Mouse (Mus musculus): ENCODE results near the gene Pgm5. TPM values are rescaled to one million over a fixed set of nuclear protein-coding genes. Genes with fewer than 3 reads are reported as not detected.

Pgm5 gene
- polyA plus RNA-seq, 1 experiment from 2014 or later = 0.96 TPM

- Histone ChIP-seq H3K4me3 (replicated peaks; ENCODE audit: low read depth, low read length) (no peak overlapping the region), H3K27me3 (ENCODE audit: insufficient read depth, low read length) (no peaks in the 10 kb centered on the region), H3K9ac (ENCODE audit: low read depth, low read length) (no peak overlapping the region), H3K9me3 (replicated peaks; ENCODE audit: low read length) (no peaks in the 10 kb centered on the region), H3K27ac (no peak overlapping the region), H3K4me2 (ENCODE audit: low read length) (no peak overlapping the region), H3K4me1 (replicated peaks; ENCODE audit: insufficient read depth, low read length) (no peaks in the 10 kb centered on the region), H3K36me3 (ENCODE audit: insufficient read depth, low read length) (no peaks in the 10 kb centered on the region)
- 50% methylated on average over 2 of the region's 2 CpGs for WGBS
- ATAC-seq (replicated peaks; ENCODE audit: low FRiP score, low read depth) (no peak), DNase-seq (ENCODE audit: low spot score) (no peak)
- TF ChIP-seq CTCF (IDR thresholded peaks at IDR 0.05; ENCODE audit: low read depth) = no peak
These were observed 12.2 kb upstream of the Pgm5 start for GRCm38 (mm10) chr19:24873873-24874272.

- peak; percentile 57 for ATAC-seq (replicated peaks; ENCODE audit: low FRiP score, low read depth)
- peak; percentile 89 for DNase-seq (ENCODE audit: low spot score)
- Histone ChIP-seq H3K9ac (ENCODE audit: low read depth, low read length) (0 out of 2 replicates have a peak overlapping the region, but pooled peaks have one; percentile 27), H3K4me3 (replicated peaks; ENCODE audit: low read depth, low read length) (peak overlapping the region; percentile 35), H3K27me3 (ENCODE audit: insufficient read depth, low read length) (no peaks in the 10 kb centered on the region), H3K36me3 (ENCODE audit: insufficient read depth, low read length) (no peaks in the 10 kb centered on the region), H3K27ac (no peak overlapping the region), H3K4me1 (replicated peaks; ENCODE audit: insufficient read depth, low read length) (no peaks in the 10 kb centered on the region), H3K9me3 (replicated peaks; ENCODE audit: low read length) (no peaks in the 10 kb centered on the region), H3K4me2 (ENCODE audit: low read length) (peak overlapping the region; percentile 55)
- TF ChIP-seq CTCF (IDR thresholded peaks at IDR 0.05; ENCODE audit: low read depth) = peak; percentile 99
- 10% methylated on average over 18 of the region's 18 CpGs for WGBS
These were observed 9.5 kb upstream of the Pgm5 start for GRCm38 (mm10) chr19:24871037-24871635.

DNA sequence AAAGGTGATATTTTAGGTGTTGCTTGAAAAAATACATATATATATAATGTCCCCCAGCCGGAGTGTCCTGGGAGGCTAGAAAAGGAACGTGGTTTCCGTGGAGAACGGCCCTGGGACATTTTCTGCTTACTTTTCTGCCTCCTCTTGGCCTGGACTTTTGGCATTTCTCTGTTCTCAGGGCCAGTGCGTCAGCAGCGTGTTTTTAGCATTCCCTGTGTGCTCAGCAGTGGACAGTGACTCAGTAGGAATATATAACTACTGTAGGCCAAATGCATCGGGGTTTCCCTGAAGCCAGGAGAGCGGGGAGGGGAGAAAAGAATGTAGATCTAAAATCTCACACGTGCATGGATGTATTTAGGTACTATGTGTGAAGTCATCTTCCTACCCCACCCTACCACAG, 3.8 kb upstream of the Pgm5 start:
- no peak overlapping the region for H3K27ac ChIP-seq
- no peaks in the 10 kb centered on the region for H3K9me3 ChIP-seq (replicated peaks; ENCODE audit: low read length)
- no peaks in the 10 kb centered on the region for H3K27me3 ChIP-seq (ENCODE audit: insufficient read depth, low read length)
- no peak overlapping the region for H3K9ac ChIP-seq (ENCODE audit: low read depth, low read length)
- WGBS = 85% methylated on average over 9 of the region's 9 CpGs
- no peaks in the 10 kb centered on the region for H3K36me3 ChIP-seq (ENCODE audit: insufficient read depth, low read length)
- ATAC-seq (replicated peaks; ENCODE audit: low FRiP score, low read depth) (no peak), DNase-seq (ENCODE audit: low spot score) (no peak)
- H3K4me1 ChIP-seq (replicated peaks; ENCODE audit: insufficient read depth, low read length) = peaks cover 8% of the 10 kb centered on the region
- no peak for TF ChIP-seq CTCF (IDR thresholded peaks at IDR 0.05; ENCODE audit: low read depth)
- no peak overlapping the region for H3K4me2 ChIP-seq (ENCODE audit: low read length)
- no peak overlapping the region for H3K4me3 ChIP-seq (replicated peaks; ENCODE audit: low read depth, low read length)

- TF ChIP-seq CTCF (IDR thresholded peaks at IDR 0.05; ENCODE audit: low read depth) = no peak
- H3K9ac ChIP-seq (ENCODE audit: low read depth, low read length) = peak overlapping the region; percentile 59
- DNase-seq (ENCODE audit: low spot score) (no peak), ATAC-seq (replicated peaks; ENCODE audit: low FRiP score, low read depth) (0 out of 2 replicates have a peak, but pooled peaks have one; percentile 13)
- H3K27me3 ChIP-seq (ENCODE audit: insufficient read depth, low read length) = no peaks in the 10 kb centered on the region
- H3K9me3 ChIP-seq (replicated peaks; ENCODE audit: low read length) = no peaks in the 10 kb centered on the region
- no peak overlapping the region for H3K27ac ChIP-seq
- 12% methylated on average over 13 of the region's 13 CpGs for WGBS
- no peaks in the 10 kb centered on the region for H3K36me3 ChIP-seq (ENCODE audit: insufficient read depth, low read length)
- peak overlapping the region; percentile 53 for H3K4me3 ChIP-seq (replicated peaks; ENCODE audit: low read depth, low read length)
- peak overlapping the region; percentile 82 for H3K4me2 ChIP-seq (ENCODE audit: low read length)
- peaks cover 9% of the 10 kb centered on the region for H3K4me1 ChIP-seq (replicated peaks; ENCODE audit: insufficient read depth, low read length)
These were observed 411 bp downstream of the Pgm5 start for GRCm38 (mm10) chr19:24861276-24861611.

GRCm38 (mm10) chr19:24851456-24852315, 10.0 kb downstream of the Pgm5 start:
- peak; percentile 43 for DNase-seq (ENCODE audit: low spot score)
- Histone ChIP-seq H3K27ac (no peak overlapping the region), H3K9ac (ENCODE audit: low read depth, low read length) (no peak overlapping the region), H3K4me2 (ENCODE audit: low read length) (peak overlapping the region; percentile 8; the same call in 1 of the 2 replicates), H3K36me3 (ENCODE audit: insufficient read depth, low read length) (no peaks in the 10 kb centered on the region), H3K4me3 (replicated peaks; ENCODE audit: low read depth, low read length) (no peak overlapping the region), H3K4me1 (replicated peaks; ENCODE audit: insufficient read depth, low read length) (peaks cover 7% of the 10 kb centered on the region; the same call in 1 of the 2 replicates), H3K27me3 (ENCODE audit: insufficient read depth, low read length) (no peaks in the 10 kb centered on the region), H3K9me3 (replicated peaks; ENCODE audit: low read length) (no peaks in the 10 kb centered on the region)
- no peak for TF ChIP-seq CTCF (IDR thresholded peaks at IDR 0.05; ENCODE audit: low read depth)
- WGBS = 61% methylated on average over 21 of the region's 21 CpGs
- ATAC-seq (replicated peaks; ENCODE audit: low FRiP score, low read depth) = no peak

DNA sequence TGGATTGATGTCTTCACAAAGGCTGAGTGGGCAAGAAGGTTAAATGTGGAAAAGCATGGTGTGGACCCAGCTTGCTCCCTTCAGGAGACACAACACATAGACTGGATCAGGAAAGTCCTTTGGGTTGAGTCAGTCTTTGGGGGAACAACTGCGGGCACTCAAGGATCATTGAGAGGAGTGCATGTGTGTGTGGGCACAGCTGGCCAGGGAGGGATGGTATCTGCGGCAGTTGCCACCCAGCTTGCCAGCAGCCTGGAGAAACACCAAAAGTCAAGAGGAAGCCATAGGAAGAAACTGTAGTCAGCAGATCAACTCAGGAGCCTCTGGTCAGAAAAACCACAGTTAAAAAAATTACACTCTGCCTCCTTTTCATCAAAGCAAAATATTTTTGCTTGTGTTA, 12.8 kb downstream of the Pgm5 start:
- no peak overlapping the region for H3K9ac ChIP-seq (ENCODE audit: low read depth, low read length)
- H3K27ac ChIP-seq = no peak overlapping the region
- 56% methylated on average over 2 of the region's 2 CpGs for WGBS
- no peaks in the 10 kb centered on the region for H3K27me3 ChIP-seq (ENCODE audit: insufficient read depth, low read length)
- H3K9me3 ChIP-seq (replicated peaks; ENCODE audit: low read length) = no peaks in the 10 kb centered on the region
- DNase-seq (ENCODE audit: low spot score) (no peak), ATAC-seq (replicated peaks; ENCODE audit: low FRiP score, low read depth) (no peak)
- no peaks in the 10 kb centered on the region for H3K36me3 ChIP-seq (ENCODE audit: insufficient read depth, low read length)
- no peak overlapping the region for H3K4me2 ChIP-seq (ENCODE audit: low read length)
- H3K4me3 ChIP-seq (replicated peaks; ENCODE audit: low read depth, low read length) = no peak overlapping the region
- no peak for TF ChIP-seq CTCF (IDR thresholded peaks at IDR 0.05; ENCODE audit: low read depth)
- peaks cover 12% of the 10 kb centered on the region for H3K4me1 ChIP-seq (replicated peaks; ENCODE audit: insufficient read depth, low read length)
